Mouse (Mus musculus) left cerebral cortex, postnatal 25 days (tissue): ENCODE measurements at regions not wholly inside any gene's neighbourhood (a gene's known extent, or its start where the extent isn't known, plus 50 kb on each side); places are given as distances from the start of the nearest gene placed in this dataset.
A peak's percentile ranks its signal among the peaks of the same experiment; 100 is the strongest.

Experiments used
- DNase-seq, 2 experiments: peaks; one replicate each; pipeline ENCODE4 v3.0.0; 2022; ENCODE audit warnings: low spot score in 2 of 2, mixed read lengths in 1 of 2
- intact Hi-C: fragments of 180-260 bp; cut with DNase I; formaldehyde crosslinking; loops from one replicate; pipeline ENCODE4 v1.15.1; 2025

GRCm38 (mm10) chr6:79099051-79099450 lies 630.4 kb upstream of the Reg3g start:
- DNase-seq, result peak in 1 of 2 experiments; percentile 28
- intact Hi-C loops, result no loop called here

GRCm38 (mm10) chr6:79057531-79057930 lies 588.9 kb upstream of the Reg3g start:
- intact Hi-C loops, result no loop called here
- DNase-seq, result no peak
